Mouse (Mus musculus) ES-Bruce4 (cell line): ENCODE results near the gene Bhlha9.
A peak's percentile ranks its signal among the peaks of the same experiment; 100 is the strongest.

Source experiments
- CTCF ChIP-seq: IDR thresholded peaks from one replicate; pipeline ENCODE4 v1.8.1; 2011; ENCODE audit warnings: low read depth, low read length
- EP300 ChIP-seq: IDR thresholded peaks from 2 replicates; pipeline ENCODE4 v1.6.1; 2011; ENCODE audit warnings: low read depth, low read length; ENCODE audit not compliant: insufficient read depth
- POLR2A ChIP-seq: IDR thresholded peaks from one replicate; pipeline ENCODE4 v1.8.1; 2011; ENCODE audit warnings: low read length; ENCODE audit not compliant: insufficient read depth

DNA sequence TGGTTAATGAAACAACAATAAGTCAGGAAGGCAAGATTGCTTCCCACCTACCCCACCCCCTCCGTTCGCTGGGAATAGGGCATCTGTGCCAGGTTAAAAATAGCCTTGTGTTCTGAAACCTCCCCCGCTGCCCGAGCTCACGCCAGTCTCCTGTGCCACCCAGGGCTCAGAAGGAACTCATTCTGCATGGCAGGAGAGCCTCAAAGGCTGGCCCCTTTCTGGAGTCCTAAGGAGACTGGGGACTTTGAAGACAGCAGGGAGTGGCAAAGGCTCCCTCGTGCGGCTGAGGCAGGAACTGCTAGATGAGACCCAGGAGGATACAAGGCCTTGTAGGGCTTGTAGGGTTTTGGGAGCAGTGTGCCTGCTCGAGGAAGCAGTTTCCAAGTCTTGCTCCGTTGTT lies 24.8 kb upstream of the Bhlha9 start:
- TF ChIP-seq POLR2A (no peak), CTCF (peak; percentile 92), EP300 (no peak)
